Mouse (Mus musculus): Measurements from ENCODE around the gene Rapgef3. TPM values are rescaled to one million over a fixed set of nuclear protein-coding genes. Genes with fewer than 3 reads are reported as not detected.

The Rapgef3 gene
- polyA plus RNA-seq, 1 experiment from 2014 or later = 4.9 TPM

GRCm38 (mm10) chr15:97761438-97761837 is 6.3 kb downstream of the Rapgef3 start:
- WGBS = 32% methylated on average over 13 of the region's 13 CpGs
- no peak overlapping the region for H3K4me3 ChIP-seq (ENCODE audit: low read depth, low read length)
- H3K27me3 ChIP-seq (replicated peaks; ENCODE audit: control insufficient read depth, insufficient read depth, low read length) = peaks cover 2% of the 10 kb centered on the region
- no peaks in the 10 kb centered on the region for H3K36me3 ChIP-seq (ENCODE audit: control insufficient read depth, insufficient read depth, low read length)
- H3K27ac ChIP-seq (ENCODE audit: low read depth, low read length) = no peak overlapping the region
- H3K9ac ChIP-seq (ENCODE audit: low read length) = no peak overlapping the region
- H3K4me1 ChIP-seq (ENCODE audit: control insufficient read depth, insufficient read depth, low read length) = peaks cover 8% of the 10 kb centered on the region
- ATAC-seq (no peak), DNase-seq (ENCODE audit: low spot score) (no peak)
- H3K4me2 ChIP-seq (ENCODE audit: low read length) = no peak overlapping the region
- H3K9me3 ChIP-seq (replicated peaks; ENCODE audit: control insufficient read depth, low read length) = no peaks in the 10 kb centered on the region

- Histone ChIP-seq H3K9me3 (replicated peaks; ENCODE audit: control insufficient read depth, low read length) (no peaks in the 10 kb centered on the region), H3K4me1 (ENCODE audit: control insufficient read depth, insufficient read depth, low read length) (peaks cover 3% of the 10 kb centered on the region), H3K27me3 (replicated peaks; ENCODE audit: control insufficient read depth, insufficient read depth, low read length) (no peaks in the 10 kb centered on the region), H3K9ac (ENCODE audit: low read length) (no peak overlapping the region), H3K4me2 (ENCODE audit: low read length) (no peak overlapping the region), H3K36me3 (ENCODE audit: control insufficient read depth, insufficient read depth, low read length) (no peaks in the 10 kb centered on the region), H3K4me3 (ENCODE audit: low read depth, low read length) (no peak overlapping the region), H3K27ac (ENCODE audit: low read depth, low read length) (no peak overlapping the region)
- no peak for ATAC-seq
- 73% methylated on average over 5 of the region's 5 CpGs for WGBS
- no peak for DNase-seq (ENCODE audit: low spot score)
These were observed 6.8 kb downstream of the Rapgef3 start for GRCm38 (mm10) chr15:97760952-97761351.

- DNase-seq (ENCODE audit: low spot score) = no peak
- 91% methylated on average over 9 of the region's 9 CpGs for WGBS
- no peak overlapping the region for H3K4me2 ChIP-seq (ENCODE audit: low read length)
These were observed 7.8 kb downstream of the Rapgef3 start for GRCm38 (mm10) chr15:97760006-97760405.

GRCm38 (mm10) chr15:97755361-97755760 is 12.4 kb downstream of the Rapgef3 start:
- no peak overlapping the region for H3K27ac ChIP-seq (ENCODE audit: low read depth, low read length)
- H3K27me3 ChIP-seq (replicated peaks; ENCODE audit: control insufficient read depth, insufficient read depth, low read length) = no peaks in the 10 kb centered on the region
- H3K9ac ChIP-seq (ENCODE audit: low read length) = no peak overlapping the region
- no peaks in the 10 kb centered on the region for H3K36me3 ChIP-seq (ENCODE audit: control insufficient read depth, insufficient read depth, low read length)
- no peak for DNase-seq (ENCODE audit: low spot score)
- ATAC-seq = no peak
- H3K9me3 ChIP-seq (replicated peaks; ENCODE audit: control insufficient read depth, low read length) = no peaks in the 10 kb centered on the region
- peaks cover 5% of the 10 kb centered on the region for H3K4me1 ChIP-seq (ENCODE audit: control insufficient read depth, insufficient read depth, low read length)
- H3K4me2 ChIP-seq (ENCODE audit: low read length) = no peak overlapping the region
- H3K4me3 ChIP-seq (ENCODE audit: low read depth, low read length) = no peak overlapping the region
- WGBS = 56% methylated on average over 8 of the region's 8 CpGs

More at GRCm38 (mm10) chr15:97760006-97760405, 7.8 kb downstream of the Rapgef3 start:
- Histone ChIP-seq H3K4me3 (ENCODE audit: low read depth, low read length) (no peak overlapping the region), H3K4me1 (ENCODE audit: control insufficient read depth, insufficient read depth, low read length) (no peaks in the 10 kb centered on the region), H3K27ac (ENCODE audit: low read depth, low read length) (no peak overlapping the region), H3K9me3 (replicated peaks; ENCODE audit: control insufficient read depth, low read length) (no peaks in the 10 kb centered on the region), H3K27me3 (replicated peaks; ENCODE audit: control insufficient read depth, insufficient read depth, low read length) (no peaks in the 10 kb centered on the region), H3K9ac (ENCODE audit: low read length) (no peak overlapping the region), H3K36me3 (ENCODE audit: control insufficient read depth, insufficient read depth, low read length) (no peaks in the 10 kb centered on the region)
- no peak for ATAC-seq

GRCm38 (mm10) chr15:97754476-97754875 is 13.3 kb downstream of the Rapgef3 start:
- no peaks in the 10 kb centered on the region for H3K36me3 ChIP-seq (ENCODE audit: control insufficient read depth, insufficient read depth, low read length)
- no peak overlapping the region for H3K4me3 ChIP-seq (ENCODE audit: low read depth, low read length)
- no peak overlapping the region for H3K4me2 ChIP-seq (ENCODE audit: low read length)
- H3K9ac ChIP-seq (ENCODE audit: low read length) = no peak overlapping the region
- H3K27me3 ChIP-seq (replicated peaks; ENCODE audit: control insufficient read depth, insufficient read depth, low read length) = no peaks in the 10 kb centered on the region
- no peak for DNase-seq (ENCODE audit: low spot score)
- peaks cover 8% of the 10 kb centered on the region for H3K4me1 ChIP-seq (ENCODE audit: control insufficient read depth, insufficient read depth, low read length)
- no peak for ATAC-seq
- no peaks in the 10 kb centered on the region for H3K9me3 ChIP-seq (replicated peaks; ENCODE audit: control insufficient read depth, low read length)
- H3K27ac ChIP-seq (ENCODE audit: low read depth, low read length) = no peak overlapping the region
- 52% methylated on average over 6 of the region's 6 CpGs for WGBS

GRCm38 (mm10) chr15:97752491-97752890 is 15.3 kb downstream of the Rapgef3 start:
- Histone ChIP-seq H3K9me3 (replicated peaks; ENCODE audit: control insufficient read depth, low read length) (no peaks in the 10 kb centered on the region), H3K4me3 (ENCODE audit: low read depth, low read length) (no peak overlapping the region), H3K36me3 (ENCODE audit: control insufficient read depth, insufficient read depth, low read length) (no peaks in the 10 kb centered on the region), H3K9ac (ENCODE audit: low read length) (no peak overlapping the region), H3K4me1 (ENCODE audit: control insufficient read depth, insufficient read depth, low read length) (peaks cover 8% of the 10 kb centered on the region), H3K27me3 (replicated peaks; ENCODE audit: control insufficient read depth, insufficient read depth, low read length) (no peaks in the 10 kb centered on the region), H3K27ac (ENCODE audit: low read depth, low read length) (no peak overlapping the region), H3K4me2 (ENCODE audit: low read length) (no peak overlapping the region)
- WGBS = 91% methylated on average over 5 of the region's 5 CpGs
- ATAC-seq = no peak
- DNase-seq (ENCODE audit: low spot score) = no peak

- DNase-seq (ENCODE audit: low spot score) (no peak), ATAC-seq (no peak)
- H3K4me3 ChIP-seq (ENCODE audit: low read depth, low read length) = no peak overlapping the region
- H3K4me1 ChIP-seq (ENCODE audit: control insufficient read depth, insufficient read depth, low read length) = peaks cover 8% of the 10 kb centered on the region
- no peaks in the 10 kb centered on the region for H3K9me3 ChIP-seq (replicated peaks; ENCODE audit: control insufficient read depth, low read length)
- H3K4me2 ChIP-seq (ENCODE audit: low read length) = no peak overlapping the region
- WGBS = 88% methylated on average over 2 of the region's 2 CpGs
- H3K27ac ChIP-seq (ENCODE audit: low read depth, low read length) = no peak overlapping the region
- no peak overlapping the region for H3K9ac ChIP-seq (ENCODE audit: low read length)
- H3K27me3 ChIP-seq (replicated peaks; ENCODE audit: control insufficient read depth, insufficient read depth, low read length) = no peaks in the 10 kb centered on the region
- H3K36me3 ChIP-seq (ENCODE audit: control insufficient read depth, insufficient read depth, low read length) = no peaks in the 10 kb centered on the region
These were observed 16.1 kb downstream of the Rapgef3 start for GRCm38 (mm10) chr15:97751676-97752075.

- peak; percentile 89 for DNase-seq (ENCODE audit: low spot score)
- 13% methylated on average over 12 of the region's 12 CpGs for WGBS
- no peak overlapping the region for H3K4me3 ChIP-seq (ENCODE audit: low read depth, low read length)
- peaks cover 8% of the 10 kb centered on the region for H3K4me1 ChIP-seq (ENCODE audit: control insufficient read depth, insufficient read depth, low read length)
- H3K27me3 ChIP-seq (replicated peaks; ENCODE audit: control insufficient read depth, insufficient read depth, low read length) = no peaks in the 10 kb centered on the region
- peak overlapping the region; percentile 58 for H3K27ac ChIP-seq (ENCODE audit: low read depth, low read length)
- H3K9me3 ChIP-seq (replicated peaks; ENCODE audit: control insufficient read depth, low read length) = no peaks in the 10 kb centered on the region
- H3K4me2 ChIP-seq (ENCODE audit: low read length) = no peak overlapping the region
- no peaks in the 10 kb centered on the region for H3K36me3 ChIP-seq (ENCODE audit: control insufficient read depth, insufficient read depth, low read length)
- no peak overlapping the region for H3K9ac ChIP-seq (ENCODE audit: low read length)
- peak; percentile 93 for ATAC-seq
These were observed 17.1 kb downstream of the Rapgef3 start for GRCm38 (mm10) chr15:97750697-97751096.

GRCm38 (mm10) chr15:97749841-97750240 is 17.9 kb downstream of the Rapgef3 start:
- H3K9me3 ChIP-seq (replicated peaks; ENCODE audit: control insufficient read depth, low read length) = no peaks in the 10 kb centered on the region
- no peak overlapping the region for H3K4me3 ChIP-seq (ENCODE audit: low read depth, low read length)
- DNase-seq (ENCODE audit: low spot score) = no peak
- H3K27ac ChIP-seq (ENCODE audit: low read depth, low read length) = no peak overlapping the region
- H3K4me2 ChIP-seq (ENCODE audit: low read length) = no peak overlapping the region
- no peak for ATAC-seq
- no peak overlapping the region for H3K9ac ChIP-seq (ENCODE audit: low read length)
- H3K4me1 ChIP-seq (ENCODE audit: control insufficient read depth, insufficient read depth, low read length) = peaks cover 8% of the 10 kb centered on the region
- H3K27me3 ChIP-seq (replicated peaks; ENCODE audit: control insufficient read depth, insufficient read depth, low read length) = no peaks in the 10 kb centered on the region
- WGBS = 91% methylated on average over 13 of the region's 13 CpGs
- H3K36me3 ChIP-seq (ENCODE audit: control insufficient read depth, insufficient read depth, low read length) = no peaks in the 10 kb centered on the region
